Mouse (Mus musculus): ENCODE measurements around the gene Thrb.
A peak's percentile ranks its signal among the peaks of the same experiment; 100 is the strongest.

The Thrb gene

GRCm38 (mm10) chr14:17972665-17973064 lies 312.6 kb downstream of the Thrb start:
- no peak for DNase-seq

GRCm38 (mm10) chr14:17975786-17976185 lies 315.7 kb downstream of the Thrb start:
- no peak for DNase-seq

GRCm38 (mm10) chr14:17978259-17978658 lies 318.2 kb downstream of the Thrb start:
- no peak for DNase-seq

DNA sequence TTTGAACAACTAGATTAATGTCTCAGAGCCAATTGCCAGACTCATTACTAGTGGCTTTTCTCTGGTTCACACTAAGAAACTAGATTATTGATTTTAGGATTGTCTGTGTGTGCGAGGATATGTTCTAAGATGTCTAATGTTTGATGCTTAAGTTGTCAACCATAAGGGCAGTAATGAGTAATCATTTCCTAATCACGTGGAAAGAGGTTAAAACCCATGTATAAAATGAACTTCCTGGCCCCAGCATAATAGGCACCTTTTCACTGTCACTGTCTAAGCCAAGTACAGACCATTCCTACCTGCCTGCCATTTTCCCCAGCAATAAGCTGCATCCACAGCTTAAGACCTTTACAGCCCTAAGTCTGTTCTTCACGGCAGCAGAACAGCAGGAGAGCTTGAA lies 321.2 kb downstream of the Thrb start:
- no peak for DNase-seq

DNA sequence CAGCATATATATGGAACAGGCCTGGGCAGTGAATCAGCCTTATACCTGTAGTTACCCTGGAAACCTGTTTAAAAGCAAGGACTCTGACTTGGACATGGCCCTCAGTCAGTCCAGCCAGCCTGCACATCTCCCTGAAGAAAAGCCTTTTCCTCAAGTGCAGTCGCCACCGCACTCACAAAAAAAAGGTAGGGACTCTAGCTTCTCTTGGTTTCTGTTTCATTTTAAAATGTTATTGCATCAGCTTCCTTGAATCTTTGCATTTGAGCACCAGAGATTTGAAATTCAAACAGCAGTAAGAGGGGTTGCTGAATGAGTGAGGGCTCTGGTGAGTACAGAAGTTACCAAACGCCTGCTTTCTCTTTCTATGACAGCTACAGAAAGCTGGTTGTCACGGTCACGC lies 322.0 kb downstream of the Thrb start:
- DNase-seq = no peak

GRCm38 (mm10) chr14:17983390-17983789 lies 323.3 kb downstream of the Thrb start:
- no peak for DNase-seq

GRCm38 (mm10) chr14:17983839-17984238 lies 323.8 kb downstream of the Thrb start:
- no peak for DNase-seq

DNA sequence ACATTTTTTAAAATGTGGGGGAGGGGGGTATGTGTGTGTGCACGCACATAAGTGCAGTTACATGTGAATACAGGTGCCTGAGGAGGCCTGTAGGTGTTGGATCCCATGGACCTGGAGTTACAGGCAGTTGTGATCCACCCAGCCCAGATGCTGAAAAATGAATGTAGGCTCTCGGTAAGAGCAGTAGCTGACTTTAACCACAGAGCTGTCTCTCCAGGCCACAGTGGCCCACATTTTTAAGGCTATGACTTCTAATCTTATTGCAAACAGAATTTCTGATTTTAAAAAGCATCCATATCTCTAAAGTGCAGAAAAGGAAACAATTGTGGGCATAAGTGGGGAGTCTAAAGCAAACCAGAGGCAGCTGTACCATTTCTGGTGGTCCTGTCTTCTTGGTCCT lies 328.5 kb downstream of the Thrb start:
- DNase-seq = no peak

DNA sequence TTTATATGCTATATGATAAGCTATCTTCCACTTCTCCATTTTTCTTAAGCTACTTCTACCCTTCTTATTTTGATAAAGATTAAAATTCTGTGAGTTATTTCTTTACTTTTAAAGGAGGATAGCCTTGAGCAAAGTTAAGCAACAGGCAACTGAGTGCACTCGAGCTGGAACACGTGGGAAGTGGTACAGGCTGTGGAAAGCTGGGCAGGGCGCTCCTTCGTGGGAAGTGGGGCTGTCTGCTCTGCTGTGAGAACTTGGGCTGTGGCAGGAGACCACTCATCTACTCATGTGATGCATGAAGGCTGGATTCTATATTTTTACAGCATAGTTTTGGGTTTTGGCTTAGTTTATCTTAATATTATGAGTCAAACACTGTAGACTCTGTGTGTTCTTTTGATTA lies 329.1 kb downstream of the Thrb start:
- no peak for DNase-seq

DNA sequence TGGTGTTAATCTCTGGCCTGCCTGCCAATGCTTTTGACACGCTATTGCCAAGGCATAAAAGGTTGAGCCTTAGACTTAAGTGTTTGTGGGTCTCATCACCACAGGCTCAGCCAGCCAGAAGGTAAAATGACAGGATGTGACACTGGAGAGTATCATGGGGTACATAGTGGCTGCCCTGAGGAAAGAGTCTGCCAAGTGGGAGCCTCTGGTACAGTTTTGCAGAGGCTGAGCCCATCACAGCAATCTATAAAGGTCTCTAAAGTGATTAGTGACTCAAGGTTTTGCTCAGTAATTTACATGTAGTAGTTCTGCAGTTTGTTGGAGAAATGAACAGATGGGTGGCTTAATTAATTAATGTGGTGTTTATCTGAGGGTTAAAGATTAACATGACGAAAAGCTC lies 330.1 kb downstream of the Thrb start:
- DNase-seq = no peak

- DNase-seq = no peak
Measured at GRCm38 (mm10) chr14:18001886-18002285, 341.8 kb downstream of the Thrb start.

- DNase-seq = no peak
Measured at GRCm38 (mm10) chr14:18003686-18004085, 343.6 kb downstream of the Thrb start.

- DNase-seq = peak; percentile 17
Measured at GRCm38 (mm10) chr14:18008524-18008923, 348.5 kb downstream of the Thrb start.

DNA sequence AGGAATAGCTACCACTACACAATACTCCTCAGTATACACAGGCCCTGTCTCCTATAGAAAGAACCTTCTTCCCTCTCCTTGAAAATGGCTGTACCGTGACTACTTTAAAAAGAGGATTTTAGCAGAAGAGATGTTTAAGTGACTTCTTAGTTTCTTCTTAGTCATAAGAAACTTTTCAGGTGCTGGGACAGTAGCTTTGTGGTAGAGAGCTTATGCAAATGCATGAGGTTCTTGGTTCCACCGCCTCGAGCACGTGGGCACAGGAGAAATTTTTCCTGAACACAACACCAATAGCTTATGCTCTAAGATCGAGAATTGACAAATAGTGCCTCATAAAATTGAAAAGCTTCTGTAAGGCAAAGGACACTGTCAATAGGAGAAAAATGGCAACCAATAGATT lies 356.5 kb downstream of the Thrb start:
- DNase-seq = no peak

DNA sequence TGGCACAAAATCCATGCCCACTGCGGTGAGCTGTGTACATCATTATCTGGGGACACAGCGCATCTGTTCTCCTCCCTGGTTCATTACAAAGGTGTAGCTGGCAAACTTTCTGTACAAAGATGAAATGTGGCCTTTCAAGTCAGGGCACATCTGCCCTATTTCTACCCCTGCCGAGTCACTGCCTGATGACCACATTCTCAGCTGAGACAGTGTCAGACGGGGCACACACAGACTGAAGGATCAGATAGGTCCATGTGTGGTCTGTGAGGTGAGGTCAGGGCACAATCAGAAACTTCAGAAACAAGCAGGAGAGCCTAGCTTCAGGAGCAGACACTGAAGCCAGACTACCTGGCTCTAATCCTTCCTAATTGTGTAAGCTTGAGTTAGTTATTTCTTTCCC lies 360.1 kb downstream of the Thrb start:
- no peak for DNase-seq

GRCm38 (mm10) chr14:18020636-18021035 lies 360.6 kb downstream of the Thrb start:
- no peak for DNase-seq

DNA sequence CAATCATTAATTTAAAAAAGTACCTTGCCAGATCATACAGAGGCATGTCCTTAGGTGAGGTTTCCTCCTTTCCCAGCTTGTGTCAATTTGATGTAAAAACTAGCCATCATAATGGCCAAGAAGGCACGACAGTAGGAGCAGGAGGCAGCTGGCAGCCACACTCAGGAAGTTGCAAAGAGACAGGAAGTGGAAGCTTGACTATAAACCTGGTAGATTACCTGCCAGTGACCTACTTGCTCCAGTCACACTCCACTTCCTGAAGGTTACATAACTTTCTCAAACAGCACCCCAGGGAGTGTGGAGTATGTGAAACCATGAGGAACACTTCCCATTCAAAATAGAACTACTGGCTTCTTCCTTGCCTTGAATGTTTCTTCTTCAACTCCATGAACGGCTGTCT lies 361.7 kb downstream of the Thrb start:
- no peak for DNase-seq

- no peak for DNase-seq
Measured at GRCm38 (mm10) chr14:18022351-18022750, 362.3 kb downstream of the Thrb start.

DNA sequence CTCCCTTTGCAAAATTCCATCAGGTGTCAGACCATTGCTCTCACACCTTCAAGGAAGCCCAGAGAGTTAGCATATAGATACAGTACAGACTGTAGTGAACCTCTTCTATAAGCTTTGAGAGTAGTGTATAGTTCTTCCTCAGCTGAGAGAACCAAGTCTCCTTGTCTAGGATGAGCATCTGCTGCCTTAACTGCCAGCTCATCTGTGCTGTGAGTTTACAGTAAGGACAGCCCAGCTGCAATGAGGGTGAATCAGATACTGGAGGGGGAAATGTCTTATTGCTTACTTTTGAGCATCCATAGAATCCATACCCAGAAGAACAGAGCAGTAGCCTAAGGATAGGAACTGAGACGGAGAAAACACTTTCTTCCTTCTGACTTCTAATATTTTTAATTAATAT lies 367.8 kb downstream of the Thrb start:
- no peak for DNase-seq

DNA sequence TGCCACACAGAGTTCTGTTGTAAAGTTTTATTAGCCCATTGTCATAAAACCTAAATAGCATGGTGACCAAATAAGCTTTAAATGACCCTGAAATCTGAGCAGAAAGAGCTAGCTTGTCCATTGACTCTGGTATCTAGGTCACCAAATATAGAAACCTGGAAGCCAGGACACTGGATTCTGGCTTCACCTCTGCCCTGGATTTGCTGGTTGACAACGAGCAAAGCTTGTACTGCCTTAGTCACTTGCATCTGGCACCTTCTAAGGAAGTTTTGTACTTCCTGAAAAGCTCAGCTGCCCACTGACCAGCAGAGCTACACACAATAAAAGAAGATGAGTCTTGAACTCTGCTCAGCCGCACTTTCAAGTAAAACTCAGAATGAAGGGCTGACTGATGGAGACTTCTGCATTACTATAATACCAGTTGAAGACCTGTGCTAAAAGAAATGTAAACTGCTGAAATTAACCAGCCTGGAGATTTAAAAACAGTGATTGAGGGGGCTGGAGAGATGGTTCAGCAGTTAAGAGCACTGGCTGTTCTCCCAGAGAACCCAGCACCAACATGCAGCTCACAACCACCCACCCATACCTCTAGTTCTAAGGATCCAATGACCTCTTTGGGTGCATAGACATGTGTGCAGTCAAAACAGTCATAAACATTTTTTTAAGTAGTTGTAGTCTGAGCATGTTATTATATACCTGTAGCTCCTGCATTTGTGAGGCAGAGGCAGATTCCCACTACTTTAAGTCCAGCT lies 369.3 kb downstream of the Thrb start:
- DNase-seq = no peak

- DNase-seq = no peak
Measured at GRCm38 (mm10) chr14:18031941-18032340, 371.9 kb downstream of the Thrb start.

DNA sequence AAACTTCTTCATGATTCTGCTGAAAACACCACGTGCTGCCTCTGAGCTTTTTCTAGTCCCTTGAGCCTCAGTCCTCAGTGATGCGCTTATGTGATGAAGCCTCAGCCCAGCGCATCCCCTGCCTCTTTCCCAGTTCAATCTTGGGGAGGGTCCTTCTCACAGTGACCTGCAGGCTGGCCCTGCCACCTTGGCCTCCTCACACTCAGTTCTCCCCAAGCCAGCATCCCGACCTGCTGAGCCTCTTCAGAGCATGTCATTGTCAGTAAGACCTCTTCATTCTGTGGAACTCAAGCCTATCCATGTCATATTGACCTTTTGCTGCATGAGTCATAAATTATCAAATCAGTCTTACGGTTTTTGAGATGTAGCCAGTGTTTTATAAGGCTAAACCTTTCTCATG lies 376.5 kb downstream of the Thrb start:
- DNase-seq = no peak

- DNase-seq = peak; percentile 6
Measured at GRCm38 (mm10) chr14:18062082-18062772, 402.2 kb downstream of the Thrb start.
